Mouse (Mus musculus): ENCODE data around the gene Nphs1. TPM values are rescaled to one million over a fixed set of nuclear protein-coding genes. Genes with fewer than 3 reads are reported as not detected.
"Not testable (repeated sequence)": the region's sequence is repeated elsewhere in the genome, so short reads cannot be mapped to it uniquely, and the experiment has no call there.

Gene Nphs1
- polyA plus RNA-seq, 1 experiment from 2014 or later = 5.2 TPM

GRCm38 (mm10) chr7:30464816-30465300, 6.7 kb downstream of the Nphs1 start:
- Histone ChIP-seq H3K4me1 (peaks cover 11% of the 10 kb centered on the region), H3K9ac (no peak overlapping the region; the same call in 1 of the 2 replicates), H3K27ac (no peak overlapping the region), H3K36me3 (no peaks in the 10 kb centered on the region), H3K9me3 (replicated peaks) (no peaks in the 10 kb centered on the region), H3K27me3 (peaks cover 86% of the 10 kb centered on the region), H3K4me3 (peak overlapping the region; percentile 4; the same call in 1 of the 2 replicates), H3K4me2 (replicated peaks) (no peak overlapping the region)
- no peak for ATAC-seq (ENCODE audit: low FRiP score)
- WGBS = 10% methylated on average over 6 of the region's 6 CpGs

- ATAC-seq (ENCODE audit: low FRiP score) = no peak
- H3K27me3 ChIP-seq = peaks cover 13% of the 10 kb centered on the region
- WGBS = 52% methylated on average over 5 of the region's 5 CpGs
- H3K9me3 ChIP-seq (replicated peaks) = no peaks in the 10 kb centered on the region
- H3K4me3 ChIP-seq = no peak overlapping the region
- H3K27ac ChIP-seq = no peak overlapping the region
- H3K4me2 ChIP-seq (replicated peaks) = no peak overlapping the region
- no peaks in the 10 kb centered on the region for H3K36me3 ChIP-seq
- no peak overlapping the region for H3K9ac ChIP-seq
- peaks cover 3% of the 10 kb centered on the region for H3K4me1 ChIP-seq
Observed at GRCm38 (mm10) chr7:30472411-30472810, 14.3 kb downstream of the Nphs1 start.

- H3K36me3 ChIP-seq = no peaks in the 10 kb centered on the region
- ATAC-seq (ENCODE audit: low FRiP score) = no peak
- H3K4me3 ChIP-seq = no peak overlapping the region
- H3K27me3 ChIP-seq = peaks cover 4% of the 10 kb centered on the region
- H3K4me1 ChIP-seq = peaks cover 9% of the 10 kb centered on the region
- WGBS = 72% methylated on average over 4 of the region's 4 CpGs
- no peak overlapping the region for H3K27ac ChIP-seq
- no peaks in the 10 kb centered on the region for H3K9me3 ChIP-seq (replicated peaks)
- H3K9ac ChIP-seq = no peak overlapping the region
- H3K4me2 ChIP-seq (replicated peaks) = no peak overlapping the region
Observed at GRCm38 (mm10) chr7:30474999-30475398, 16.9 kb downstream of the Nphs1 start.

- H3K4me3 ChIP-seq; H3K9ac ChIP-seq; H3K4me2 ChIP-seq (replicated peaks); ATAC-seq (ENCODE audit: low FRiP score); H3K9me3 ChIP-seq (replicated peaks); H3K36me3 ChIP-seq; H3K27ac ChIP-seq; H3K27me3 ChIP-seq; H3K4me1 ChIP-seq: not testable (repeated sequence)
- 89% methylated on average over 7 of the region's 7 CpGs for WGBS
Observed at GRCm38 (mm10) chr7:30476136-30476535, 18.0 kb downstream of the Nphs1 start.

- peak; percentile 58 for ATAC-seq (ENCODE audit: low FRiP score)
- Histone ChIP-seq H3K4me1 (peaks cover 9% of the 10 kb centered on the region), H3K9me3 (replicated peaks) (no peaks in the 10 kb centered on the region), H3K4me3 (peak overlapping the region; percentile 32), H3K9ac (0 out of 2 replicates have a peak overlapping the region, but pooled peaks have one; percentile 38), H3K27ac (no peak overlapping the region), H3K36me3 (no peaks in the 10 kb centered on the region), H3K27me3 (peaks cover 12% of the 10 kb centered on the region; the same call in 1 of the 2 replicates), H3K4me2 (replicated peaks) (peak overlapping the region; percentile 54)
- 10% methylated on average over 31 of the region's 32 CpGs for WGBS
Observed at GRCm38 (mm10) chr7:30477415-30478381, 19.6 kb downstream of the Nphs1 start.

GRCm38 (mm10) chr7:30484250-30484649, 26.1 kb downstream of the Nphs1 start:
- no peak overlapping the region for H3K4me3 ChIP-seq
- no peak for ATAC-seq (ENCODE audit: low FRiP score)
- no peaks in the 10 kb centered on the region for H3K9me3 ChIP-seq (replicated peaks)
- H3K27me3 ChIP-seq = peaks cover 12% of the 10 kb centered on the region; the same call in 1 of the 2 replicates
- H3K27ac ChIP-seq = no peak overlapping the region
- H3K36me3 ChIP-seq = no peaks in the 10 kb centered on the region
- H3K9ac ChIP-seq = no peak overlapping the region
- no peak overlapping the region for H3K4me2 ChIP-seq (replicated peaks)
- H3K4me1 ChIP-seq = no peaks in the 10 kb centered on the region
- 19% methylated on average over 8 of the region's 8 CpGs for WGBS

- H3K9me3 ChIP-seq (replicated peaks) = no peaks in the 10 kb centered on the region
- H3K36me3 ChIP-seq = no peaks in the 10 kb centered on the region
- no peaks in the 10 kb centered on the region for H3K4me1 ChIP-seq
- no peak overlapping the region for H3K4me3 ChIP-seq
- H3K27ac ChIP-seq = no peak overlapping the region
- no peak overlapping the region for H3K4me2 ChIP-seq (replicated peaks)
- WGBS = 34% methylated on average over 16 of the region's 16 CpGs
- H3K27me3 ChIP-seq = peaks cover 14% of the 10 kb centered on the region
- H3K9ac ChIP-seq = no peak overlapping the region
- no peak for ATAC-seq (ENCODE audit: low FRiP score)
Observed at GRCm38 (mm10) chr7:30490251-30490956, 32.3 kb downstream of the Nphs1 start.

- Histone ChIP-seq H3K4me1 (no peaks in the 10 kb centered on the region), H3K4me2 (replicated peaks) (no peak overlapping the region), H3K4me3 (no peak overlapping the region), H3K27ac (no peak overlapping the region), H3K9me3 (replicated peaks) (no peaks in the 10 kb centered on the region), H3K27me3 (peaks cover 14% of the 10 kb centered on the region), H3K9ac (no peak overlapping the region), H3K36me3 (no peaks in the 10 kb centered on the region)
- 21% methylated on average over 6 of the region's 6 CpGs for WGBS
- ATAC-seq (ENCODE audit: low FRiP score) = no peak
Observed at GRCm38 (mm10) chr7:30490957-30491307, 32.8 kb downstream of the Nphs1 start.

GRCm38 (mm10) chr7:30492765-30493164, 34.6 kb downstream of the Nphs1 start:
- Histone ChIP-seq H3K9ac (no peak overlapping the region), H3K9me3 (replicated peaks) (no peaks in the 10 kb centered on the region), H3K36me3 (no peaks in the 10 kb centered on the region), H3K4me2 (replicated peaks) (no peak overlapping the region), H3K27ac (no peak overlapping the region), H3K4me3 (no peak overlapping the region), H3K27me3 (peaks cover 14% of the 10 kb centered on the region), H3K4me1 (no peaks in the 10 kb centered on the region)
- 18% methylated on average over 4 of the region's 4 CpGs for WGBS
- ATAC-seq (ENCODE audit: low FRiP score) = no peak

GRCm38 (mm10) chr7:30493401-30493931, 35.4 kb downstream of the Nphs1 start, which contains the start of gene Prodh2:
Gene Prodh2 (plus strand): TSS chr7:30493622.
- no peak within 1 kb of the TSS for H3K4me3 ChIP-seq
- H3K4me1 ChIP-seq = no peaks in the 10 kb centered on the region
- H3K27ac ChIP-seq = no peak within 1 kb of the TSS
- ATAC-seq (ENCODE audit: low FRiP score) = no peak
- H3K36me3 ChIP-seq = no peaks in the 10 kb centered on the region
- no peak within 1 kb of the TSS for H3K9ac ChIP-seq
- no peak within 1 kb of the TSS for H3K4me2 ChIP-seq (replicated peaks)
- 56% methylated on average over 11 of the region's 11 CpGs for WGBS
- peaks cover 14% of the 10 kb centered on the region for H3K27me3 ChIP-seq
- H3K9me3 ChIP-seq (replicated peaks) = no peaks in the 10 kb centered on the region

GRCm38 (mm10) chr7:30495506-30496042, 37.5 kb downstream of the Nphs1 start:
- H3K36me3 ChIP-seq; H3K4me1 ChIP-seq; H3K27ac ChIP-seq; H3K4me2 ChIP-seq (replicated peaks); H3K9me3 ChIP-seq (replicated peaks); ATAC-seq (ENCODE audit: low FRiP score); H3K9ac ChIP-seq; H3K4me3 ChIP-seq: not testable (repeated sequence)
- WGBS = 58% methylated on average over 5 of the region's 5 CpGs
- H3K27me3 ChIP-seq = peaks cover 14% of the 10 kb centered on the region

- H3K4me2 ChIP-seq (replicated peaks); H3K36me3 ChIP-seq; H3K4me3 ChIP-seq; H3K27me3 ChIP-seq; ATAC-seq (ENCODE audit: low FRiP score); H3K9me3 ChIP-seq (replicated peaks); H3K27ac ChIP-seq; H3K9ac ChIP-seq; H3K4me1 ChIP-seq: not testable (repeated sequence)
- 74% methylated on average over 5 of the region's 5 CpGs for WGBS
Observed at GRCm38 (mm10) chr7:30501159-30501558, 43.0 kb downstream of the Nphs1 start.

Measured in hindbrain, embryonic 12.5 days (tissue).